Mouse (Mus musculus) kidney, postnatal 0 days (tissue): Measurements from ENCODE around the gene Atf7ip2. TPM values are rescaled to one million over a fixed set of nuclear protein-coding genes. Genes with fewer than 3 reads are reported as not detected.
A peak's percentile ranks its signal among the peaks of the same experiment; 100 is the strongest.

ENCODE experiments used
- ATAC-seq: fragments of 200-750 bp; cut with Nextera tagmentation; replicated peaks from 2 replicates; pipeline ENCODE4 v1.8.0; 2017; ENCODE audit warnings: low read depth, moderate number of reproducible peaks, moderate TSS enrichment, moderate library complexity; ENCODE audit not compliant: low FRiP score
- DNase-seq: peaks from one replicate; pipeline ENCODE4 v3.0.0-alpha.2; 2016; ENCODE audit warnings: low spot score
- H3K27ac ChIP-seq: fragments of 300-500 bp; sonication (generic); 2 replicates; pipeline ENCODE4 v1.5.1; 2014; ENCODE audit warnings: mild to moderate bottlenecking
- H3K27me3 ChIP-seq: fragments of 300-500 bp; sonication (generic); 2 replicates; pipeline ENCODE4 v1.6.1; 2014; ENCODE audit warnings: low read length, mixed read lengths; ENCODE audit not compliant: insufficient read depth
- H3K36me3 ChIP-seq: fragments of 300-500 bp; sonication (generic); 2 replicates; pipeline ENCODE4 v1.6.1; 2014; ENCODE audit warnings: low read length, mixed read lengths; ENCODE audit not compliant: insufficient read depth
- H3K4me1 ChIP-seq: fragments of 300-500 bp; sonication (generic); replicated peaks from 2 replicates; pipeline ENCODE4 v1.6.1; 2014; ENCODE audit warnings: antibody characterized with exemption, low read length, mixed read lengths; ENCODE audit not compliant: insufficient read depth
- H3K4me2 ChIP-seq: fragments of 300-500 bp; sonication (generic); 2 replicates; pipeline ENCODE4 v1.6.1; 2014; ENCODE audit warnings: mild to moderate bottlenecking, low read length, moderate library complexity, mixed read lengths
- H3K4me3 ChIP-seq: fragments of 300-500 bp; sonication (generic); replicated peaks from 2 replicates; pipeline ENCODE4 v1.5.1; 2014; ENCODE audit warnings: low read depth, low read length
- H3K9ac ChIP-seq: fragments of 300-500 bp; sonication (generic); 2 replicates; pipeline ENCODE4 v1.6.1; 2014; ENCODE audit warnings: low read depth, low read length
- H3K9me3 ChIP-seq: fragments of 300-500 bp; sonication (generic); replicated peaks from 2 replicates; pipeline ENCODE4 v1.6.1; 2016; ENCODE audit warnings: low read length, inconsistent platforms, mixed read lengths
- CTCF ChIP-seq: IDR thresholded peaks from 2 replicates; pipeline ENCODE4 v1.5.1; 2016; ENCODE audit warnings: antibody characterized with exemption, low read depth, mild to moderate bottlenecking, moderate library complexity
- WGBS: fragments of 180-500 bp; shearing (Covaris S2); extraction: QIAGEN DNeasy Blood & Tissue Kit; methylation state at CpG from one replicate; pipeline ENCODE4 v1.1.7; 2014; 5-methylcytosine and 5-hydroxymethylcytosine counted together
- microRNA-seq: library from miRNA; unstranded; fragments of <30 nt; microRNA quantifications from one replicate; pipeline ENCODE4, GENCODE M21; 2016
- polyA plus RNA-seq: library from polyadenylated mRNA; unstranded; fragments of >200 nt; fragmentation: Nextera tagmentation; extraction: Ambion mirVana; gene quantifications from 2 replicates; pipeline ENCODE4 v1.2.1, GENCODE M21; 2015

The Atf7ip2 gene
- polyA plus RNA-seq, 1 experiment from 2014 or later, result 0.79 TPM

GRCm38 (mm10) chr16:10286513-10287268 is 94.2 kb downstream of the Atf7ip2 start:
- 57% methylated on average over 9 of the region's 9 CpGs for WGBS
- peak; percentile 29 for DNase-seq
- 0 out of 2 replicates have a peak overlapping the region, but pooled peaks have one; percentile 47 for H3K27ac ChIP-seq

GRCm38 (mm10) chr16:10288115-10288514 is 95.6 kb downstream of the Atf7ip2 start:
- no peak overlapping the region for H3K27ac ChIP-seq
- ATAC-seq (no peak), DNase-seq (no peak)
- TF ChIP-seq CTCF, result no peak
- 87% methylated on average over 6 of the region's 6 CpGs for WGBS
- H3K4me1 ChIP-seq, result no peaks in the 10 kb centered on the region
- H3K36me3 ChIP-seq, result no peaks in the 10 kb centered on the region
- no peaks in the 10 kb centered on the region for H3K27me3 ChIP-seq
- H3K9me3 ChIP-seq, result no peaks in the 10 kb centered on the region
- H3K4me3 ChIP-seq, result no peak overlapping the region
- no peak overlapping the region for H3K9ac ChIP-seq
- H3K4me2 ChIP-seq, result no peak overlapping the region

More at GRCm38 (mm10) chr16:10286513-10287268, 94.2 kb downstream of the Atf7ip2 start:
- TF ChIP-seq CTCF, result no peak
- no peaks in the 10 kb centered on the region for H3K4me1 ChIP-seq
- no peaks in the 10 kb centered on the region for H3K9me3 ChIP-seq
- H3K9ac ChIP-seq, result no peak overlapping the region
- no peaks in the 10 kb centered on the region for H3K36me3 ChIP-seq
- ATAC-seq, result no peak; the same call in 1 of the 2 replicates
- H3K27me3 ChIP-seq, result no peaks in the 10 kb centered on the region
- no peak overlapping the region for H3K4me2 ChIP-seq
- H3K4me3 ChIP-seq, result no peak overlapping the region

GRCm38 (mm10) chr16:10297696-10298644 is 105.5 kb downstream of the Atf7ip2 start:
- Histone ChIP-seq H3K9me3 (no peaks in the 10 kb centered on the region), H3K27me3 (no peaks in the 10 kb centered on the region), H3K4me1 (0 out of 2 replicates have a peak, but pooled peaks cover 4% of the 10 kb centered on the region), H3K27ac (no peak overlapping the region), H3K9ac (no peak overlapping the region), H3K4me3 (no peak overlapping the region), H3K4me2 (no peak overlapping the region), H3K36me3 (no peaks in the 10 kb centered on the region)
- no peak for DNase-seq
- no peak for ATAC-seq
- 83% methylated on average over 10 of the region's 10 CpGs for WGBS
- no peak for TF ChIP-seq CTCF

GRCm38 (mm10) chr16:10299637-10300036 is 107.1 kb downstream of the Atf7ip2 start:
- no peaks in the 10 kb centered on the region for H3K27me3 ChIP-seq
- no peak for ATAC-seq
- 22% methylated on average over 8 of the region's 8 CpGs for WGBS
- H3K9me3 ChIP-seq, result no peaks in the 10 kb centered on the region
- H3K27ac ChIP-seq, result no peak overlapping the region
- no peak for TF ChIP-seq CTCF
- no peaks in the 10 kb centered on the region for H3K36me3 ChIP-seq
- no peak overlapping the region for H3K4me2 ChIP-seq
- 0 out of 2 replicates have a peak, but pooled peaks cover 4% of the 10 kb centered on the region for H3K4me1 ChIP-seq
- H3K4me3 ChIP-seq, result no peak overlapping the region
- H3K9ac ChIP-seq, result no peak overlapping the region
- no peak for DNase-seq

GRCm38 (mm10) chr16:10300231-10301186 is 108.0 kb downstream of the Atf7ip2 start:
- ATAC-seq (no peak), DNase-seq (no peak)
- Histone ChIP-seq H3K4me3 (no peak overlapping the region), H3K27me3 (no peaks in the 10 kb centered on the region), H3K4me2 (no peak overlapping the region), H3K4me1 (0 out of 2 replicates have a peak, but pooled peaks cover 4% of the 10 kb centered on the region), H3K9me3 (no peaks in the 10 kb centered on the region), H3K9ac (no peak overlapping the region), H3K36me3 (no peaks in the 10 kb centered on the region), H3K27ac (no peak overlapping the region)
- WGBS, result 53% methylated on average over 3 of the region's 3 CpGs
- TF ChIP-seq CTCF, result no peak

Small RNA genes within 50 kb of the gene (microRNA-seq; reads per million reads assigned to microRNA genes)
- gene Gm22932, result not detected

Other genes starting within 250 kb of the Atf7ip2 start
- gene Grin2a, start 197.2 kb upstream of the Atf7ip2 start, polyA plus RNA-seq, result 0.01 and 0.08 TPM in 2 replicates
- not detected in 2 replicates for gene Rpl39l, start 22.5 kb upstream of the Atf7ip2 start, polyA plus RNA-seq
- gene Emp2, start 121.3 kb downstream of the Atf7ip2 start, polyA plus RNA-seq, result 17.6 and 19.7 TPM in 2 replicates
- 1.1 and 1.2 TPM in 2 replicates for gene Tekt5, start 202.8 kb downstream of the Atf7ip2 start, polyA plus RNA-seq
- gene Nubp1, start 219.2 kb downstream of the Atf7ip2 start, polyA plus RNA-seq, result 55.7 and 57.7 TPM in 2 replicates